Mouse (Mus musculus) thymus, adult 2 months (tissue): Measurements from ENCODE around the gene Msi2. TPM values are rescaled to one million over a fixed set of nuclear protein-coding genes. Genes with fewer than 3 reads are reported as not detected.
A peak's percentile ranks its signal among the peaks of the same experiment; 100 is the strongest.

Source experiments
- DNase-seq: peaks from one replicate; pipeline ENCODE4 v3.0.0; 2021
- H3K27ac ChIP-seq: fragments of 200-500 bp; 2 replicates; pipeline ENCODE4 v1.5.1; 2012; ENCODE audit warnings: low read length, control low read depth; ENCODE audit not compliant: control insufficient read depth, insufficient read depth
- H3K27me3 ChIP-seq: fragments of 200-500 bp; 2 replicates; pipeline ENCODE4 v1.6.1; 2012; ENCODE audit warnings: mild to moderate bottlenecking, low read length, moderate library complexity, mixed read lengths; ENCODE audit not compliant: control insufficient read depth, insufficient read depth
- H3K36me3 ChIP-seq: fragments of 200-500 bp; 2 replicates; pipeline ENCODE4 v1.6.1; 2012; ENCODE audit warnings: mild to moderate bottlenecking, low read length, moderate library complexity; ENCODE audit not compliant: control insufficient read depth, insufficient read depth
- H3K4me1 ChIP-seq: fragments of 200-500 bp; replicated peaks from 2 replicates; pipeline ENCODE4 v1.6.1; 2012; ENCODE audit warnings: low read length; ENCODE audit not compliant: control insufficient read depth, insufficient read depth
- H3K4me3 ChIP-seq: fragments of 200-500 bp; 2 replicates; pipeline ENCODE4 v1.5.1; 2012; ENCODE audit warnings: mild to moderate bottlenecking, low read length, control low read depth, moderate library complexity; ENCODE audit not compliant: control insufficient read depth, insufficient read depth
- CTCF ChIP-seq: fragments of 200-500 bp; IDR thresholded peaks from 2 replicates; pipeline ENCODE4 v1.5.1; 2012; ENCODE audit warnings: mild to moderate bottlenecking, control low read depth, low read length, moderate library complexity, borderline replicate concordance; ENCODE audit not compliant: control insufficient read depth, poor library complexity, insufficient read depth; ENCODE audit errors: extremely low read depth
- POLR2A ChIP-seq: fragments of 200-500 bp; IDR thresholded peaks from 2 replicates; pipeline ENCODE4 v1.6.1; 2012; ENCODE audit warnings: mild to moderate bottlenecking, low read length, control low read depth, moderate library complexity; ENCODE audit not compliant: control insufficient read depth, poor library complexity, insufficient read depth; ENCODE audit errors: extremely low read depth
- WGBS: fragments of 180-500 bp; shearing (Covaris S2); methylation state at CpG from one replicate; pipeline ENCODE4 v1.1.7; 2018; 5-methylcytosine and 5-hydroxymethylcytosine counted together
- polyA plus RNA-seq: library from polyadenylated mRNA; depleted of rRNA; stranded (reverse); fragments of >200 nt; gene quantifications from 2 replicates; pipeline ENCODE4 v1.2.3, GENCODE M21; 2012

Gene Msi2
- polyA plus RNA-seq, 1 experiment = 51.3 TPM

GRCm38 (mm10) chr11:88441871-88442740 is 276.2 kb downstream of the Msi2 start:
- no peak for DNase-seq
- Histone ChIP-seq H3K36me3 (no peaks in the 10 kb centered on the region), H3K4me1 (no peaks in the 10 kb centered on the region), H3K4me3 (no peak overlapping the region), H3K27me3 (no peaks in the 10 kb centered on the region), H3K27ac (no peak overlapping the region)
- 95% methylated on average over 12 of the region's 12 CpGs for WGBS
- TF ChIP-seq POLR2A = no peak
- no peak for TF ChIP-seq CTCF

- no peak for DNase-seq
- H3K4me1 ChIP-seq = no peaks in the 10 kb centered on the region
- H3K27ac ChIP-seq = no peak overlapping the region
- H3K4me3 ChIP-seq = no peak overlapping the region
- TF ChIP-seq CTCF = no peak
- TF ChIP-seq POLR2A = no peak
- WGBS = 99% methylated on average over 3 of the region's 3 CpGs
- no peaks in the 10 kb centered on the region for H3K36me3 ChIP-seq
- H3K27me3 ChIP-seq = no peaks in the 10 kb centered on the region
Measured at GRCm38 (mm10) chr11:88438659-88439058, 279.7 kb downstream of the Msi2 start.

GRCm38 (mm10) chr11:88436596-88436995 is 281.7 kb downstream of the Msi2 start:
- WGBS = 97% methylated on average over 2 of the region's 2 CpGs
- H3K4me1 ChIP-seq = no peaks in the 10 kb centered on the region
- TF ChIP-seq POLR2A = no peak
- no peak for TF ChIP-seq CTCF
- no peak for DNase-seq
- H3K4me3 ChIP-seq = no peak overlapping the region
- H3K36me3 ChIP-seq = no peaks in the 10 kb centered on the region
- H3K27me3 ChIP-seq = no peaks in the 10 kb centered on the region
- H3K27ac ChIP-seq = no peak overlapping the region

- Histone ChIP-seq H3K4me1 (peaks cover 5% of the 10 kb centered on the region), H3K36me3 (no peaks in the 10 kb centered on the region), H3K27me3 (no peaks in the 10 kb centered on the region), H3K4me3 (no peak overlapping the region), H3K27ac (no peak overlapping the region)
- TF ChIP-seq CTCF (no peak), POLR2A (no peak)
- 71% methylated on average over 6 of the region's 6 CpGs for WGBS
- no peak for DNase-seq
Measured at GRCm38 (mm10) chr11:88435543-88435942, 282.8 kb downstream of the Msi2 start.

- 95% methylated on average over 22 of the region's 22 CpGs for WGBS
Measured at GRCm38 (mm10) chr11:88431363-88432269, 286.7 kb downstream of the Msi2 start.

GRCm38 (mm10) chr11:88430292-88430691 is 288.0 kb downstream of the Msi2 start:
- no peak for DNase-seq
- H3K4me1 ChIP-seq = peaks cover 17% of the 10 kb centered on the region
- H3K36me3 ChIP-seq = no peaks in the 10 kb centered on the region
- WGBS = 38% methylated on average over 8 of the region's 8 CpGs
- no peak overlapping the region for H3K4me3 ChIP-seq
- TF ChIP-seq CTCF = no peak
- TF ChIP-seq POLR2A = no peak
- H3K27ac ChIP-seq = peak overlapping the region; percentile 58
- H3K27me3 ChIP-seq = no peaks in the 10 kb centered on the region

More at GRCm38 (mm10) chr11:88431363-88432269, 286.7 kb downstream of the Msi2 start:
- TF ChIP-seq POLR2A (no peak), CTCF (no peak)
- Histone ChIP-seq H3K4me3 (no peak overlapping the region), H3K27me3 (no peaks in the 10 kb centered on the region), H3K4me1 (peaks cover 11% of the 10 kb centered on the region), H3K27ac (no peak overlapping the region; the same call in 1 of the 2 replicates), H3K36me3 (no peaks in the 10 kb centered on the region)
- no peak for DNase-seq
